Mouse (Mus musculus) lung, adult 2 months (tissue): ENCODE results near the gene 4930432M17Rik.

Experiments
- CTCF ChIP-seq: fragments of 200-500 bp; IDR thresholded peaks from 2 replicates; pipeline ENCODE4 v1.5.1; 2011; ENCODE audit warnings: mild to moderate bottlenecking, low read length, control low read depth; ENCODE audit not compliant: insufficient read depth
- POLR2A ChIP-seq: fragments of 200-500 bp; IDR thresholded peaks from 2 replicates; pipeline ENCODE4 v1.6.1; 2011; ENCODE audit warnings: low read depth, mild to moderate bottlenecking, control low read depth, low read length, borderline replicate concordance; ENCODE audit errors: extremely low read depth

DNA sequence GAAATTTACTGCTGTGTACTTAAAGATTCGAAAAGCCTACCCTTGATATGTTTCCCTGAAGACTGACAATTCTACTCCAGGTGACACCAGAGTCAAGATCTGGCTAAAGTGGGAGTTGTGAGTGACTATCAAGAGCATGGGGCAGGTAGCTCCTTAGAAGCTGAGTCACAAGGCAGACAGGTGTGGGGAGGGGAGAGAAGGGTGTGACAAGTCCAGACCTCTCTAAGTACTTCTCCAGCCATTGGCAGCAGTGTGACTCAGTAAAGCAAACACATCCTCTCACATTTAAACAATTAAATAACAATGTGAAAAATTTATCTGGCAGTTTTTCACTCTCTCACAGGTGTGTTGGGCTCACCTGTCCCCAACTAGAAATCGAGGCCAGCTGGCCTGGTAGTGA, 44.9 kb upstream of the 4930432M17Rik start:
- no peak for TF ChIP-seq POLR2A
- TF ChIP-seq CTCF, result no peak
